Mouse (Mus musculus) forebrain, embryonic 15.5 days (tissue): ENCODE measurements at regions not wholly inside any gene's neighbourhood (a gene's known extent, or its start where the extent isn't known, plus 50 kb on each side); places are given as distances from the start of the nearest gene placed in this dataset.

Experiments used
- ATAC-seq: fragments of 200-750 bp; cut with Nextera tagmentation; replicated peaks from 2 replicates; pipeline ENCODE4 v1.8.0; 2017; ENCODE audit warnings: mild to moderate bottlenecking, moderate TSS enrichment, moderate library complexity
- H3K27ac ChIP-seq: fragments of 300-500 bp; sonication (generic); replicated peaks from 2 replicates; pipeline ENCODE4 v1.5.1; 2015; ENCODE audit warnings: mild to moderate bottlenecking, inconsistent platforms
- H3K27me3 ChIP-seq: fragments of 300-500 bp; sonication (generic); 2 replicates; pipeline ENCODE4 v1.6.1; 2015; ENCODE audit warnings: inconsistent platforms
- H3K36me3 ChIP-seq: fragments of 300-500 bp; sonication (generic); 2 replicates; pipeline ENCODE4 v1.6.1; 2015; ENCODE audit warnings: mild to moderate bottlenecking, inconsistent platforms
- H3K4me1 ChIP-seq: fragments of 300-500 bp; sonication (generic); 2 replicates; pipeline ENCODE4 v1.6.1; 2015; ENCODE audit warnings: inconsistent platforms
- H3K4me2 ChIP-seq: fragments of 300-500 bp; sonication (generic); replicated peaks from 2 replicates; pipeline ENCODE4 v1.6.1; 2015; ENCODE audit warnings: mild to moderate bottlenecking, inconsistent platforms
- H3K4me3 ChIP-seq: fragments of 300-500 bp; sonication (generic); 2 replicates; pipeline ENCODE4 v1.5.1; 2015; ENCODE audit warnings: mild to moderate bottlenecking, inconsistent platforms
- H3K9ac ChIP-seq: fragments of 300-500 bp; sonication (generic); replicated peaks from 2 replicates; pipeline ENCODE4 v1.6.1; 2015; ENCODE audit warnings: mild to moderate bottlenecking, inconsistent platforms
- H3K9me3 ChIP-seq: fragments of 300-500 bp; sonication (generic); 2 replicates; pipeline ENCODE4 v1.6.1; 2016; ENCODE audit warnings: inconsistent platforms
- WGBS: fragments of 180-500 bp; shearing (Covaris S2); methylation state at CpG from one replicate; pipeline ENCODE4 v1.1.7; 2015; ENCODE audit warnings: mixed read lengths; 5-methylcytosine and 5-hydroxymethylcytosine counted together

GRCm38 (mm10) chr19:14664096-14664586 lies 66.3 kb upstream of the Tle4 start:
- H3K27me3 ChIP-seq, result no peaks in the 10 kb centered on the region
- H3K9me3 ChIP-seq, result no peaks in the 10 kb centered on the region
- WGBS, result 39% methylated on average over 2 of the region's 2 CpGs

GRCm38 (mm10) chr19:14663350-14663749 lies 65.5 kb upstream of the Tle4 start:
- Histone ChIP-seq H3K27me3 (no peaks in the 10 kb centered on the region), H3K4me3 (no peak overlapping the region), H3K4me1 (0 out of 2 replicates have a peak, but pooled peaks cover 3% of the 10 kb centered on the region), H3K9ac (no peak overlapping the region), H3K9me3 (no peaks in the 10 kb centered on the region), H3K36me3 (no peaks in the 10 kb centered on the region), H3K27ac (no peak overlapping the region), H3K4me2 (no peak overlapping the region)
- WGBS, result 46% methylated on average over 4 of the region's 4 CpGs
- ATAC-seq, result no peak

More at GRCm38 (mm10) chr19:14664096-14664586, 66.3 kb upstream of the Tle4 start:
- no peak overlapping the region for H3K27ac ChIP-seq
- H3K4me2 ChIP-seq, result no peak overlapping the region
- no peak overlapping the region for H3K4me3 ChIP-seq
- H3K9ac ChIP-seq, result no peak overlapping the region
- no peak for ATAC-seq
- 0 out of 2 replicates have a peak, but pooled peaks cover 3% of the 10 kb centered on the region for H3K4me1 ChIP-seq
- H3K36me3 ChIP-seq, result no peaks in the 10 kb centered on the region

GRCm38 (mm10) chr19:14659725-14660124 lies 61.9 kb upstream of the Tle4 start:
- Histone ChIP-seq H3K27ac (no peak overlapping the region), H3K4me3 (no peak overlapping the region), H3K4me1 (0 out of 2 replicates have a peak, but pooled peaks cover 3% of the 10 kb centered on the region), H3K9ac (no peak overlapping the region), H3K4me2 (no peak overlapping the region), H3K9me3 (no peaks in the 10 kb centered on the region), H3K27me3 (no peaks in the 10 kb centered on the region), H3K36me3 (no peaks in the 10 kb centered on the region)
- 39% methylated on average over 4 of the region's 4 CpGs for WGBS
- ATAC-seq, result no peak

GRCm38 (mm10) chr19:14658479-14658878 lies 60.6 kb upstream of the Tle4 start:
- ATAC-seq, result no peak
- no peaks in the 10 kb centered on the region for H3K36me3 ChIP-seq
- 98% methylated on average over 2 of the region's 2 CpGs for WGBS
- H3K4me3 ChIP-seq, result no peak overlapping the region
- H3K27ac ChIP-seq, result no peak overlapping the region
- no peaks in the 10 kb centered on the region for H3K9me3 ChIP-seq
- H3K27me3 ChIP-seq, result no peaks in the 10 kb centered on the region
- H3K9ac ChIP-seq, result no peak overlapping the region
- H3K4me2 ChIP-seq, result no peak overlapping the region
- 0 out of 2 replicates have a peak, but pooled peaks cover 3% of the 10 kb centered on the region for H3K4me1 ChIP-seq

GRCm38 (mm10) chr19:14656022-14656388 lies 58.2 kb upstream of the Tle4 start:
- no peak overlapping the region for H3K27ac ChIP-seq
- no peaks in the 10 kb centered on the region for H3K27me3 ChIP-seq
- no peaks in the 10 kb centered on the region for H3K4me1 ChIP-seq
- no peak overlapping the region for H3K9ac ChIP-seq
- no peak overlapping the region for H3K4me2 ChIP-seq
- no peaks in the 10 kb centered on the region for H3K9me3 ChIP-seq
- H3K4me3 ChIP-seq, result no peak overlapping the region
- no peak for ATAC-seq
- no peaks in the 10 kb centered on the region for H3K36me3 ChIP-seq
- WGBS, result 61% methylated on average over 2 of the region's 2 CpGs

- no peak overlapping the region for H3K9ac ChIP-seq
- no peaks in the 10 kb centered on the region for H3K36me3 ChIP-seq
- WGBS, result 86% methylated on average over 5 of the region's 5 CpGs
- no peaks in the 10 kb centered on the region for H3K27me3 ChIP-seq
- H3K4me3 ChIP-seq, result no peak overlapping the region
- H3K9me3 ChIP-seq, result no peaks in the 10 kb centered on the region
- H3K27ac ChIP-seq, result no peak overlapping the region
- H3K4me2 ChIP-seq, result no peak overlapping the region
- no peaks in the 10 kb centered on the region for H3K4me1 ChIP-seq
- ATAC-seq, result no peak
Observed at GRCm38 (mm10) chr19:14655302-14656021, 57.6 kb upstream of the Tle4 start.
